Mouse (Mus musculus) midbrain, postnatal 0 days (tissue): ENCODE measurements around the gene S1pr3. TPM values are rescaled to one million over a fixed set of nuclear protein-coding genes. Genes with fewer than 3 reads are reported as not detected.

Source experiments
- ATAC-seq: fragments of 200-750 bp; cut with Nextera tagmentation; 2 replicates; pipeline ENCODE4 v1.8.0; 2017; ENCODE audit warnings: moderate number of reproducible peaks, mild to moderate bottlenecking, moderate TSS enrichment, moderate library complexity; ENCODE audit not compliant: low FRiP score
- DNase-seq: peaks from one replicate; pipeline ENCODE4 v3.0.0-alpha.2; 2015; ENCODE audit warnings: low spot score
- H3K27ac ChIP-seq: fragments of 300-500 bp; sonication (generic); 2 replicates; pipeline ENCODE4 v1.5.1; 2014; ENCODE audit warnings: low read depth, mild to moderate bottlenecking, low read length, mixed read lengths
- H3K27me3 ChIP-seq: fragments of 300-500 bp; sonication (generic); 2 replicates; pipeline ENCODE4 v1.6.1; 2014; ENCODE audit warnings: low read length, control low read depth, mixed read lengths; ENCODE audit not compliant: insufficient read depth
- H3K36me3 ChIP-seq: fragments of 300-500 bp; sonication (generic); 2 replicates; pipeline ENCODE4 v1.6.1; 2014; ENCODE audit warnings: low read length, control low read depth, mixed read lengths; ENCODE audit not compliant: insufficient read depth
- H3K4me1 ChIP-seq: fragments of 300-500 bp; sonication (generic); 2 replicates; pipeline ENCODE4 v1.6.1; 2014; ENCODE audit warnings: mild to moderate bottlenecking, control low read depth, antibody characterized with exemption, low read length, mixed read lengths; ENCODE audit not compliant: insufficient read depth
- H3K4me2 ChIP-seq: fragments of 300-500 bp; sonication (generic); 2 replicates; pipeline ENCODE4 v1.6.1; 2014; ENCODE audit warnings: low read depth, mild to moderate bottlenecking, low read length, mixed read lengths; ENCODE audit not compliant: poor library complexity, severe bottlenecking
- H3K4me3 ChIP-seq: fragments of 300-500 bp; sonication (generic); 2 replicates; pipeline ENCODE4 v1.5.1; 2014; ENCODE audit warnings: low read depth, mild to moderate bottlenecking, low read length, moderate library complexity
- H3K9ac ChIP-seq: fragments of 300-500 bp; sonication (generic); replicated peaks from 2 replicates; pipeline ENCODE4 v1.6.1; 2014; ENCODE audit warnings: mild to moderate bottlenecking, low read length, moderate library complexity, mixed read lengths; ENCODE audit not compliant: poor library complexity, severe bottlenecking
- H3K9me3 ChIP-seq: fragments of 300-500 bp; sonication (generic); 2 replicates; pipeline ENCODE4 v1.6.1; 2016; ENCODE audit warnings: low read length, control low read depth
- CTCF ChIP-seq: IDR thresholded peaks from 2 replicates; pipeline ENCODE4 v1.5.1; 2016; ENCODE audit warnings: antibody characterized with exemption, mild to moderate bottlenecking
- WGBS: fragments of 180-500 bp; shearing (Covaris S2); extraction: QIAGEN DNeasy Blood & Tissue Kit; methylation state at CpG from one replicate; pipeline ENCODE4 v1.1.7; 2014; 5-methylcytosine and 5-hydroxymethylcytosine counted together
- polyA plus RNA-seq: library from polyadenylated mRNA; unstranded; fragments of >200 nt; fragmentation: Nextera tagmentation; extraction: Ambion mirVana; gene quantifications from 2 replicates; pipeline ENCODE4 v1.2.1, GENCODE M21; 2015
- total RNA-seq: library from RNA; depleted of rRNA; stranded (reverse); fragments of >200 nt; gene quantifications from 2 replicates; pipeline ENCODE4 v1.2.3, GENCODE M21; 2014

The S1pr3 gene
- total and polyA plus RNA-seq, 2 experiments from 2014 or later = 7.0 to 9.5 TPM

DNA sequence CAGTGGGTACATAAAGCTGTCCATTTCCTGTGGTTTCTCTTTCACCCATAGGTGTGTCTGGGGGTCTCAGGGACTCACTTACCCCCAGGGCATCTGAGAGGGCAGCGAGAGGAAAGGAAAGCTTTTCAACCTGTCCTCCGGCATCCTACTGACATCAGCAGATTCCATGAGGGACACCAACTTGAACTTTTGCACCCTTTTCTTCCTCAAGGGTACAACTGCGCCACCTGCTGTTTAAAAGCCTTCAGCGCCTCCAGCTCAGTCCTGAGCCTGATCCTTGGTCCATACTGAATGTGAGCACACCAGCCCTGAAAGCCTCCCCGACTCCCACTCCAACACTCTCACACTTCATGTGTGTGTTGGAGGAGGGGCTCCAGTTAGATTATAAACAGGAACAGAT lies 16.2 kb downstream of the S1pr3 start:
- H3K27me3 ChIP-seq = no peaks in the 10 kb centered on the region
- peak; percentile 61 for DNase-seq
- H3K4me1 ChIP-seq = no peaks in the 10 kb centered on the region
- no peak overlapping the region for H3K9ac ChIP-seq
- H3K27ac ChIP-seq = no peak overlapping the region
- TF ChIP-seq CTCF = peak; percentile 78
- no peaks in the 10 kb centered on the region for H3K9me3 ChIP-seq
- no peak overlapping the region for H3K4me3 ChIP-seq
- H3K36me3 ChIP-seq = peaks cover 7% of the 10 kb centered on the region; the same call in 1 of the 2 replicates
- H3K4me2 ChIP-seq = no peak overlapping the region
- WGBS = 30% methylated on average over 5 of the region's 5 CpGs
- peak; percentile 19; the same call in 1 of the 2 replicates for ATAC-seq

DNA sequence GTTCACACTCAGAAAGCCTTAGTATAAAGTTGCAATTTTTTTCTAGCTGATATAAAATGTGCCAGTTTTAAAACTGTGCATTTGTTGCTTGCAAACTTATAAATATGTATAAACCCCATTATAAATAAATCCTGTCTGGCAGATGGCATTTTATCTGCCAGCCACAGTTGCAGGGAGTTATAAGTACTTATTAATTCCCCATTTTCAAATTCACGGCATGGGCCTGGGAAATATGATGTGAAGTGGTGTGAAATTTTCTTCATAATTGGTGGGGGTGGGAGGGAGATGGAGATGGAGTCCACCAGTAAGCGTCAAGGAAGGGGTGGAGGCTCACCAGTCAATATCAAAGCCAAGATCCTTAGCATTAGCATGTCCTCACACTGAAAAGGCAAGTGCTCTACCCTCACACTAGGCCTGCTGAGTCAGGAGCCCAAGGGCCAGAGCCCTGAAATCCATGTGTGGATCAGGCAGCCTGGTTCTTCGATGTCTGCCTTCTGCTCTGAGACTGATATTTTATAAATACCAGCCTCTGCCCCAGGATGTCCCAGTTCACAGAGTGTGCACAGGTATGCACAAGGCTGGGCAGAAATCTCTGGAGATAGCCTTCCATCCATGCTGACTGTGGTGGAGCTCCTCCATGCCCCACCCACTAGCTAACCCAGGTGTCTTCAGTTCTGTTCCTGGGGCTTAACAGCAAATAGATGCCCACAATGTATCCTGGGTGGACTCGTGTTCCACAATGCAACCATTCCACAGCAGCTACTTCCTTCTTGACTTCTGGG lies 17.4 kb downstream of the S1pr3 start:
- Histone ChIP-seq H3K27me3 (no peaks in the 10 kb centered on the region), H3K27ac (no peak overlapping the region), H3K4me1 (no peaks in the 10 kb centered on the region), H3K9ac (no peak overlapping the region), H3K4me3 (no peak overlapping the region), H3K36me3 (peaks cover 9% of the 10 kb centered on the region), H3K9me3 (no peaks in the 10 kb centered on the region), H3K4me2 (no peak overlapping the region)
- ATAC-seq (no peak), DNase-seq (no peak)
- 56% methylated on average over 4 of the region's 4 CpGs for WGBS
- no peak for TF ChIP-seq CTCF

DNA sequence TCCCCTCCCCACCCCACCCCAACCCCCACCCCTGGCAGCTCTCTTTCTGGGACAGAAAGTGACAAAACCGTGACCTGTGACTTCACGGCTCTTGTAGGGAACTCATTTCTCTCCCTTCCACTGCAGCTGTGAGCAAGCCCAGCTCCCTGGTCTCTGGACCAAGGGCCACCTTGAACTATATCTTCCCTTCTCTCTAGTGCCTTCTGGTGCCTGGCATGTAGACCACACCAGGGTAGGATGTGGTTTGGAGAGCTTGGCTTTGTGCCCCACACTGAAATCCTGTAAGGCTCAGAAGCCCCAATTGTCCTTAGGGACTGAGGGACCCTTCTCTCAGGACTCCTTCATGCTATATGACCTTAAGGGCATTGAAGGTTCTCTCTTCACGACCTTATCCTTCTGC lies 24.9 kb downstream of the S1pr3 start:
- DNase-seq (no peak), ATAC-seq (no peak)
- H3K36me3 ChIP-seq = peaks cover 2% of the 10 kb centered on the region; the same call in 1 of the 2 replicates
- WGBS = 68% methylated on average over 3 of the region's 3 CpGs
- H3K4me2 ChIP-seq = no peak overlapping the region
- no peak overlapping the region for H3K9ac ChIP-seq
- no peaks in the 10 kb centered on the region for H3K27me3 ChIP-seq
- H3K9me3 ChIP-seq = no peaks in the 10 kb centered on the region
- TF ChIP-seq CTCF = no peak
- H3K27ac ChIP-seq = no peak overlapping the region
- peaks cover 6% of the 10 kb centered on the region; the same call in 1 of the 2 replicates for H3K4me1 ChIP-seq
- H3K4me3 ChIP-seq = no peak overlapping the region

DNA sequence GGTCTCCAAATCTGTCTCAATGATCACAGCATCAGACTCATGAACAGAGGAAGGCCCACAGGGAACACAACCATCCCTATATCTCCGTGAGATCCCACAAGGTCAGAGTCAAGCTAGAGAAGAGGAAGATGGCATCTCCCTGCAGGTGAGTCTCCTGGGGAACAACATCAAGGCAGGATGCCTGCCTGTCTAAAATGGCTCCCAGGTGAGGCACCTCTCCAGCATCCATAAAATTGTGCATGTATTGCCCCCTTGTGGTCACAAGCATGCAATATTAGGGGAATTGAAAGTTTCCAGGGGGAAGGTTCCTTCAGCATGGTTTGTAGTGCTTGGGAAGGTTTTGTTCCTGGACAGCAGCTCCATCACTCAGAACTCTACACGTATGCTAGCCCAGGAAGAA lies 26.0 kb downstream of the S1pr3 start:
- no peaks in the 10 kb centered on the region for H3K27me3 ChIP-seq
- no peaks in the 10 kb centered on the region for H3K9me3 ChIP-seq
- no peak for DNase-seq
- no peak overlapping the region for H3K4me2 ChIP-seq
- no peak for ATAC-seq
- no peak overlapping the region for H3K4me3 ChIP-seq
- H3K9ac ChIP-seq = no peak overlapping the region
- peaks cover 6% of the 10 kb centered on the region; the same call in 1 of the 2 replicates for H3K4me1 ChIP-seq
- TF ChIP-seq CTCF = peak; percentile 72
- 88% methylated on average over 2 of the region's 2 CpGs for WGBS
- peaks cover 2% of the 10 kb centered on the region; the same call in 1 of the 2 replicates for H3K36me3 ChIP-seq
- H3K27ac ChIP-seq = no peak overlapping the region

DNA sequence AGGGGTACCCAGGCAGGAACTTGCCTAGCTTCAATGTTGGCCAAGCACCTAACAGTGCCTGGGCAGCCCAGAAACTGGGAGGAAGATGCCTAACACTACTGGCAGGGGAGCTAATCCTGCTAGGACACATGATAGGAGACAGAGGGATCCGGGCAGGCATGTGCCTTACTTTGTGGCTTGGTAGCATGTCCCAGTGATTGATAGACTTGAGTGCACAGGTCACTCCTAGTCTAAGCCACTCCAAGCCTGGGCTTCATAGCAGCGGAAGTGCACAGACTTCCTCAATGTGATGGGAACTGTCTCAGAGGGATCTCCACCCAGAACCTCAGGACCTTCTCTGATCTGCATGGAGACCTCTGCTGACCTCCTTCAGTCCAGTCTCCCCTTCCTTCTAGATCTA lies 26.7 kb downstream of the S1pr3 start:
- Histone ChIP-seq H3K27me3 (no peaks in the 10 kb centered on the region), H3K27ac (no peak overlapping the region), H3K4me3 (no peak overlapping the region), H3K9me3 (no peaks in the 10 kb centered on the region), H3K4me2 (no peak overlapping the region), H3K4me1 (peaks cover 6% of the 10 kb centered on the region; the same call in 1 of the 2 replicates), H3K9ac (no peak overlapping the region), H3K36me3 (peaks cover 2% of the 10 kb centered on the region; the same call in 1 of the 2 replicates)
- no peak for DNase-seq
- no peak for ATAC-seq
- 92% methylated on average over 2 of the region's 2 CpGs for WGBS
- no peak for TF ChIP-seq CTCF
